Mouse (Mus musculus) inflammation-experienced regulatory T-cells, adult 16 weeks (primary cell): Measurements from ENCODE around the gene Grik3. TPM values are rescaled to one million over a fixed set of nuclear protein-coding genes. Genes with fewer than 3 reads are reported as not detected.

Experiments
- polyA plus RNA-seq: library from polyadenylated mRNA; unstranded; fragments of 100-300 nt; shearing (Covaris generic); gene quantifications from one replicate; pipeline ENCODE4 v1.2.1, GENCODE M21; 2017

Grik3 gene
- not detected for polyA plus RNA-seq

GRCm38 (mm10) chr4:125490661-125491504 is at the start of gene Grik3:
Grik3 (plus strand) TSS chr4:125490700.

